Mouse (Mus musculus) B cell, adult 2 months (primary cell): ENCODE results near the gene Mkrn1.
A peak's percentile ranks its signal among the peaks of the same experiment; 100 is the strongest.
"Not testable (repeated sequence)": the region's sequence is repeated elsewhere in the genome, so short reads cannot be mapped to it uniquely, and the experiment has no call there.

ENCODE experiments used
- DNase-seq, 2 experiments: peaks; one replicate each; pipeline ENCODE4 v3.0.0; 2022

The Mkrn1 gene

GRCm38 (mm10) chr6:39429007-39429788, 8.9 kb upstream of the Mkrn1 start:
- no peak for DNase-seq

DNA sequence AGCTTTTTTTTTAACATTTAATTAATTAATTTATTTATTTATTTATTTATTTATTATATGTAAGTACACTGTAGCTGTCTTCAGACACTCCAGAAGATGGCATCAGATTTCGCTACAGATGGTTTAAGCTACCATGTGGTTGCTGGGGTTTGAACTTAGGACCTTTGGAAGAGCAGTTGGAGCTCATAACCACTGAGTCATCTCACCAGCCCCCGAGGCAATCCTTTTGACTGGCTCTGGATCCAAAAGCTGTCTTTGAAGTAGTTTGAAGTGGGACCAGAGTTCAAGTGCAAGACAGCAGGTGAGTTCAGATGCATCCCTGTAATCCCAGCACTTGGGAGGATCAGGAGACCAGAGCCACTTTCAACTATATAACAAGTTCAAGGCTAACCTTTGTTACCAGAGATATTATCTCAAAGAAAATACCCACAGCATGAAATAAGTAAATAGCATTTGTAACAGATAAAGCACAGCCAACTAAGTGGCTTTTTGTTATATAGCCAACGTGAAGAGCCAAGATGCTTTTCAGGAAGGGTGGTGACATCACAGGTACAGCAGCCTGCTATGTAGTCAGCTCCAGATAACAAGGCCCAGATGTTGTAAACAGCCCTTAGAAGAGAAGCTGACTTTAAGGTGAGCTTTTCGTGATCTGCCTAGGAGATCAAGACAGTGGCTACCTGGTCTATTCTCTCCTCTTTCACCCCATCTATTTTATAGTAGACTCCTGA, 7.2 kb upstream of the Mkrn1 start:
- no peak for DNase-seq

GRCm38 (mm10) chr6:39426725-39427124, 6.5 kb upstream of the Mkrn1 start:
- DNase-seq: no peak

GRCm38 (mm10) chr6:39425181-39425580, 4.9 kb upstream of the Mkrn1 start:
- no peak for DNase-seq

DNA sequence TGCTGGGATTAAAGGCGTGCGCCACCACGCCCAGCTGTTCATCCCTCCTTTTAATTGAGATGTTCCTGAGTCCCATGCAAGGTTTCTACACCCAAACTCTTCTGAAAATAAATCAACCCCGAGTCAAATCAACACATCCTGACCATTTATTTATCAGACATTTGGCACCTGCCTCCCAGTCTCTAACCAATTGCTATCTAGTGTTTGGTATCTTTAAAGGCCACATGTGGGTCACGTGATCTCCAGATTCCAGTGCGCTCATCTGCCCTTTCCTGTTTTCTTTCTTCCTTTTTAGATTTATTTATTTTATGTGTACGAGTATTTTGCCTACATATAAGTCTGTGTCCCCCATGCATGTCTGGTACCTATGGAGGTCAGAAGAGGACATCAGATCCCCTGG, 3.4 kb upstream of the Mkrn1 start:
- no peak for DNase-seq

- DNase-seq: no peak
Observed at GRCm38 (mm10) chr6:39423130-39423551, 2.9 kb upstream of the Mkrn1 start.

- DNase-seq: no peak
Observed at GRCm38 (mm10) chr6:39420867-39421266, 605 bp upstream of the Mkrn1 start.

GRCm38 (mm10) chr6:39419386-39419850, 844 bp downstream of the Mkrn1 start:
- peak in 1 of 2 experiments; percentile 46 for DNase-seq

GRCm38 (mm10) chr6:39416654-39417053, 3.6 kb downstream of the Mkrn1 start:
- not testable (repeated sequence) for DNase-seq

GRCm38 (mm10) chr6:39415762-39416161, 4.5 kb downstream of the Mkrn1 start:
- DNase-seq: peak; percentile 88 to 91

GRCm38 (mm10) chr6:39414106-39414505, 6.2 kb downstream of the Mkrn1 start:
- no peak for DNase-seq

GRCm38 (mm10) chr6:39406480-39406879, 13.8 kb downstream of the Mkrn1 start:
- DNase-seq: no peak

- DNase-seq: no peak
Observed at GRCm38 (mm10) chr6:39403136-39403535, 17.1 kb downstream of the Mkrn1 start.

GRCm38 (mm10) chr6:39400343-39400742, 19.9 kb downstream of the Mkrn1 start:
- DNase-seq: peak in 1 of 2 experiments; percentile 21

DNA sequence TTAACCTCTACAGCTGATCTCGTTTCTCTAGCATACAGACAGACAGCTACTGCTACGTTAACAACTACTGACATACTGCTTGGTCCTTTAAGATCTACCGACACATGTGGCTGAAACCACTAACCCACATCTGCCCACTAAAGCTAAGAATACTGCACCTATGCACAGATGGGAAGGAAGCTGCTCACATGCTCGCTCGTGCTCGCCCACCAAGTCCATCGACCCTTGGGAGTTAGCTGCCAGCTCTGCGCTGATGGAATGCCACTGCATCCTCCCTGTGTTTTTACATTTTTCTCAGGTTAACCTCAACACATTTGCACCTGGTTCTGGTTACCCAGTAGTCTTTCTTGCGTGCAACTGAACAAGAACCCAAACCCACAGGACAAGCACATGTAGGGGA, 21.9 kb downstream of the Mkrn1 start:
- no peak for DNase-seq

- no peak for DNase-seq
Observed at GRCm38 (mm10) chr6:39397046-39397445, 23.2 kb downstream of the Mkrn1 start.

DNA sequence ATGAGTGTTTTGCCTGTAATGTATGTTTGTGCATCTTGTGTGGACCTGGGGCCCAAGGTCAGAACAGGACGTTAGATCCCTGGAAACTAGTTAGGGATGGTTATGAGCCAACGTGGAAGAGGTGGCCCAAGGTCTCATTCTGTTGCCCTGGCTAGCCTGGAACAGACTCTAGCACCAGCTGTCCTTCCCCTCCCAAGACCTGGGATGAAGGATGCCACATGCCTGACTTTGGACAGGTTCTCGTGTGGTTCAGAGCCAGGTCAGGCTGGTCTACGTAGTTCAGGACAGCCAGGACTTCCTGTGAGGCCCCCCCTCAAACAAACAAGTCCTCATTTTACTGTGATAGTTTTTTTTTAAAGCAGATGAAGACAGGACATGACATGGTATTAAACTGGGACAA, 24.3 kb downstream of the Mkrn1 start:
- no peak for DNase-seq

DNA sequence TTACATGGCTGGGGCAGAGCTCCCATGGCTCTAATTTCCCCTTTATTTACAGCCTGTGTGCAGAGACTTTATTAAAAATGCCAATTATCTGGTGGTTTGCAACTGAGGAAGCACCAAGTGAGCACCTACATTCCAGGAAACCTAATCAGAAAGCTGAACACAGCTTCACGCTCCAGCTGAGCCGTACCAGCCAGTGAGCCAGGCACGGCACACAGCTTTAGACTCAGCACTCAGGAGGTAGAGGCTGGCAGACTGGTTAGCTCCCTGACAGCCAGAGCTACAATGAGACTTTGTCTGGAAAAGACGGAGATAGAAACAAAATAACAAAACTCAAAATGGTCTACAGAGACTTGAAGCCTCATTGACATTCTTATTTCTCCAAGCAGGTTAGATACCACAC, 24.8 kb downstream of the Mkrn1 start:
- no peak for DNase-seq

GRCm38 (mm10) chr6:39389988-39390387, 30.3 kb downstream of the Mkrn1 start:
- DNase-seq: no peak

DNA sequence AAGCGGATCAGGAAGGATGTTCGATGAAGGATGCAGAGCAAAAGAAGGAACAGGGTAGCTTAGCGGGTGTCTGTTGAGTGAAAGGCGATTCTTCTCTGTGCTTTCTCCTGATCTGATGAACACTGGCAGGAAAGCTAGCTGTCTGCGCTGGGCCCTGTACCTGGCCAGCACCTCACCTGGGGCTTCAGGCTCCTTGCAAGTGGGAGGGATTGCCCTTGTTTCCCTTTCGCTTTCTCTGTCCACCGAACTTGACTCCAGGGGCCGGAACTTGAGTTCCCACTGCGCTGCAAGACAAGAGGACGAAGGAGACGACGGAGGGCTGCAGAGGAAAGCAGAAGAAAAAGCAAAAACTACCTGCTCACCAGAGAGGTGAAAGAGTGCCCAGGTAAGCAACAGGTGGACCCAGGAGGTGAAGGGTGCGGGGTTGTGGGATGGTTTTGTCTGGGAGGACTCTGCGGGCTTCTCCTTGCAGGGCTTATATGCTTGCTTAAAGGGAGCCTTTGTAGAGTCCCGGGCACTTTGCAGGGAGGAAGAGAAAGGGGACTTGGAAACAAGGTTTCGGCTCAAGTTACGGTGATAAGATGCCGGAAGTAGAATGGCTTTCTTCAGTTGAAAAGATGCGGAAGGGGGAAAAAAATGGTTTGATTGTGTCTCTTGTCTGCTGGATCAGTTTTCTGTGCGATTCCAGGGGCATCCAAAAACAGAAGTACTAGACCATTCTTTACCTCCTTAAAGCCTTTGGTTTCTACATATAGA, 39.0 kb downstream of the Mkrn1 start, which contains the start of gene Rab19:
Gene Rab19, plus strand, starts transcription at position 51 of the 756 bp plus-strand sequence.
- peak; percentile 55 for DNase-seq

DNA sequence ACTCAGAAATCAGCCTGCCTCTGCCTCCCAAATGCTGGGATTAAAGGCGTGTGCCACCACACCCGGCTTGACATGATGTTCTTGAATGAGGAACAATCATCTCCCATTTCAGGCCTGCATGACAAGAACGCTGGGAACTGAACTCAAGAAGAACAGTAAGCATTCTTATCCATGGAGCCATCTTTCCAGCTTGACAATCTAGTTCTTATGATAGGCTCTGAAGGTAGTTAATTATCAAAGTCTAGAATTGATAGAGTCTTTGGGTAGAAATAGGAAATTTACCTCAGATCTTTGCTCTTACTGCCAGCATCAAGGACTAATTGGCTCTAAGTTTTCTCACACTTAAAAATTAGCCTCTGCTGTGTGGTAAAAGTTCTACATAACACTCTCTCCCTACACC, 40.0 kb downstream of the Mkrn1 start:
- no peak for DNase-seq

GRCm38 (mm10) chr6:39379749-39380148, 40.5 kb downstream of the Mkrn1 start:
- DNase-seq: peak; percentile 52 to 56

DNA sequence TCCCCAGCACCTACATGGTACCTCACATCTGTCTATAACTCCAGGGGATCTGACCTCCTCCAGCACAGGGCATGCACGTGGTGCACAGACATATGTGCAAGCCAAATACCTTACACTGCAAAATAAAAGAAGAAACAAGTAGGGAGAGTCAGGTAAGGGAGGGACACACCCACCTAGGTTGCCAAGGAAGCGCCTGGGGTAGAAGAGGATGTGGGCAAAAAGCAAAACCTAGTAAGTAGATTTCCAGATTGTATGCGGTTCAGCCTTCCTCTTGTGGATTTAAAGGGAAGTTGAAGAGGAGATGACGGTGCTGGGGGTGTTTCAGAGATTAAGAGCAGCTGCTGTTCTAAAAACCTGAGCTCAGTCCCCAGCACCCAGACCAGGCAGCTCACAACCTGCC, 41.0 kb downstream of the Mkrn1 start:
- peak; percentile 57 to 72 for DNase-seq
